Mouse (Mus musculus): ENCODE results near the gene Cdk5rap1. TPM values are rescaled to one million over a fixed set of nuclear protein-coding genes. Genes with fewer than 3 reads are reported as not detected.
A peak's percentile ranks its signal among the peaks of the same experiment; 100 is the strongest.

Cdk5rap1 gene
- polyA plus RNA-seq (2015; fragmentation: Nextera tagmentation; extraction: Ambion mirVana) = 16.0 and 16.1 TPM in 2 replicates

- H3K27me3 ChIP-seq = no peaks in the 10 kb centered on the region
- peaks cover 8% of the 10 kb centered on the region; the same call in 1 of the 2 replicates for H3K36me3 ChIP-seq
- H3K4me3 ChIP-seq = peak within 1 kb of the TSS; percentile 79
- ATAC-seq (ENCODE audit: low FRiP score) = no peak; the same call in 1 of the 2 replicates
- 9% methylated on average over 9 of the region's 9 CpGs for WGBS
- H3K9me3 ChIP-seq = no peaks in the 10 kb centered on the region
- peak within 1 kb of the TSS; percentile 81 for H3K4me2 ChIP-seq
- H3K27ac ChIP-seq = peak within 1 kb of the TSS; percentile 83
- peak within 1 kb of the TSS; percentile 93 for H3K9ac ChIP-seq
- H3K4me1 ChIP-seq (replicated peaks) = peaks cover 10% of the 10 kb centered on the region
Measured at GRCm38 (mm10) chr2:154372842-154373500, at the start of gene Cdk5rap1. Cdk5rap1 (minus strand) TSS chr2:154373010.

- Histone ChIP-seq H3K27ac (peak overlapping the region; percentile 75; the same call in 1 of the 2 replicates), H3K36me3 (no peaks in the 10 kb centered on the region), H3K4me2 (no peak overlapping the region), H3K9ac (no peak overlapping the region), H3K9me3 (no peaks in the 10 kb centered on the region), H3K4me1 (replicated peaks) (peaks cover 29% of the 10 kb centered on the region), H3K4me3 (no peak overlapping the region), H3K27me3 (no peaks in the 10 kb centered on the region)
- WGBS = 65% methylated on average over 5 of the region's 5 CpGs
- no peak for ATAC-seq (ENCODE audit: low FRiP score)
Measured at GRCm38 (mm10) chr2:154422181-154422580, 49.4 kb upstream of the Cdk5rap1 start.

- H3K9ac ChIP-seq = no peak overlapping the region
- H3K4me3 ChIP-seq = no peak overlapping the region
- H3K4me2 ChIP-seq = no peak overlapping the region
- peak overlapping the region; percentile 77 for H3K27ac ChIP-seq
- peaks cover 20% of the 10 kb centered on the region for H3K4me1 ChIP-seq (replicated peaks)
- 15% methylated on average over 7 of the region's 7 CpGs for WGBS
- H3K9me3 ChIP-seq = no peaks in the 10 kb centered on the region
- H3K36me3 ChIP-seq = no peaks in the 10 kb centered on the region
- peak; percentile 86 for ATAC-seq (ENCODE audit: low FRiP score)
- no peaks in the 10 kb centered on the region for H3K27me3 ChIP-seq
Measured at GRCm38 (mm10) chr2:154420942-154421731, 48.3 kb upstream of the Cdk5rap1 start.

GRCm38 (mm10) chr2:154419631-154420515, 47.1 kb upstream of the Cdk5rap1 start:
- Histone ChIP-seq H3K9ac (no peak overlapping the region), H3K4me1 (replicated peaks) (peaks cover 18% of the 10 kb centered on the region), H3K36me3 (no peaks in the 10 kb centered on the region), H3K27me3 (no peaks in the 10 kb centered on the region), H3K4me2 (no peak overlapping the region), H3K27ac (peak overlapping the region; percentile 13; the same call in 1 of the 2 replicates), H3K9me3 (no peaks in the 10 kb centered on the region), H3K4me3 (no peak overlapping the region)
- no peak for ATAC-seq (ENCODE audit: low FRiP score)
- 71% methylated on average over 9 of the region's 9 CpGs for WGBS

- Histone ChIP-seq H3K27ac (no peak overlapping the region), H3K4me2 (no peak overlapping the region), H3K4me3 (no peak overlapping the region), H3K9ac (no peak overlapping the region), H3K36me3 (no peaks in the 10 kb centered on the region), H3K4me1 (replicated peaks) (peaks cover 18% of the 10 kb centered on the region), H3K9me3 (no peaks in the 10 kb centered on the region), H3K27me3 (no peaks in the 10 kb centered on the region)
- ATAC-seq (ENCODE audit: low FRiP score) = no peak
- 92% methylated on average over 7 of the region's 7 CpGs for WGBS
Measured at GRCm38 (mm10) chr2:154418001-154418400, 45.2 kb upstream of the Cdk5rap1 start.

GRCm38 (mm10) chr2:154417107-154417506, 44.3 kb upstream of the Cdk5rap1 start:
- Histone ChIP-seq H3K4me1 (replicated peaks) (peaks cover 18% of the 10 kb centered on the region), H3K4me3 (no peak overlapping the region), H3K9ac (no peak overlapping the region), H3K4me2 (no peak overlapping the region), H3K9me3 (no peaks in the 10 kb centered on the region), H3K27ac (no peak overlapping the region), H3K27me3 (no peaks in the 10 kb centered on the region), H3K36me3 (no peaks in the 10 kb centered on the region)
- WGBS = 6% methylated on average over 3 of the region's 3 CpGs
- ATAC-seq (ENCODE audit: low FRiP score) = no peak

- Histone ChIP-seq H3K27me3 (peaks cover 15% of the 10 kb centered on the region), H3K27ac (no peak overlapping the region), H3K9me3 (no peaks in the 10 kb centered on the region), H3K9ac (no peak overlapping the region), H3K4me3 (no peak overlapping the region), H3K36me3 (no peaks in the 10 kb centered on the region), H3K4me2 (no peak overlapping the region), H3K4me1 (replicated peaks) (peaks cover 4% of the 10 kb centered on the region)
- 69% methylated on average over 7 of the region's 7 CpGs for WGBS
- no peak for ATAC-seq (ENCODE audit: low FRiP score)
Measured at GRCm38 (mm10) chr2:154412018-154412666, 39.3 kb upstream of the Cdk5rap1 start.

- Histone ChIP-seq H3K27ac (no peak overlapping the region), H3K27me3 (peaks cover 20% of the 10 kb centered on the region), H3K4me1 (replicated peaks) (peaks cover 20% of the 10 kb centered on the region), H3K9me3 (no peaks in the 10 kb centered on the region), H3K4me2 (no peak overlapping the region), H3K4me3 (no peak overlapping the region), H3K9ac (no peak overlapping the region), H3K36me3 (no peaks in the 10 kb centered on the region)
- 73% methylated on average over 2 of the region's 2 CpGs for whole genome bisulfite sequencing
- ATAC-seq (ENCODE audit: low FRiP score) = no peak
Measured at GRCm38 (mm10) chr2:154410355-154410754, 37.5 kb upstream of the Cdk5rap1 start.

- peaks cover 35% of the 10 kb centered on the region for H3K4me1 ChIP-seq (replicated peaks)
- WGBS = 2% methylated on average over 82 of the region's 84 CpGs
- H3K9ac ChIP-seq = peak within 1 kb of the TSS; percentile 79
- peaks cover 20% of the 10 kb centered on the region for H3K27me3 ChIP-seq
- peak within 1 kb of the TSS; percentile 67 for H3K4me3 ChIP-seq
- H3K36me3 ChIP-seq = no peaks in the 10 kb centered on the region
- H3K4me2 ChIP-seq = peak within 1 kb of the TSS; percentile 69
- H3K9me3 ChIP-seq = no peaks in the 10 kb centered on the region
- H3K27ac ChIP-seq = peak within 1 kb of the TSS; percentile 40; the same call in 1 of the 2 replicates
- ATAC-seq (ENCODE audit: low FRiP score) = peak; percentile 87
Measured at GRCm38 (mm10) chr2:154407643-154408445, 35.0 kb upstream of the Cdk5rap1 start, which contains the start of gene Snta1. Snta1 (minus strand) TSS chr2:154408099.

- ATAC-seq (ENCODE audit: low FRiP score) = no peak
- H3K27ac ChIP-seq = no peak overlapping the region
- WGBS = 30% methylated on average over 11 of the region's 11 CpGs
Measured at GRCm38 (mm10) chr2:154407063-154407642, 34.3 kb upstream of the Cdk5rap1 start.

More at GRCm38 (mm10) chr2:154407063-154407642, 34.3 kb upstream of the Cdk5rap1 start:
- H3K4me2 ChIP-seq = peak overlapping the region; percentile 69
- H3K27me3 ChIP-seq = peaks cover 20% of the 10 kb centered on the region
- H3K36me3 ChIP-seq = no peaks in the 10 kb centered on the region
- peak overlapping the region; percentile 67 for H3K4me3 ChIP-seq
- H3K4me1 ChIP-seq (replicated peaks) = peaks cover 38% of the 10 kb centered on the region
- H3K9ac ChIP-seq = peak overlapping the region; percentile 79
- H3K9me3 ChIP-seq = no peaks in the 10 kb centered on the region

All from hindbrain, embryonic 13.5 days (tissue).